Mouse (Mus musculus): ENCODE results near the gene Hyal1.

Gene Hyal1

DNA sequence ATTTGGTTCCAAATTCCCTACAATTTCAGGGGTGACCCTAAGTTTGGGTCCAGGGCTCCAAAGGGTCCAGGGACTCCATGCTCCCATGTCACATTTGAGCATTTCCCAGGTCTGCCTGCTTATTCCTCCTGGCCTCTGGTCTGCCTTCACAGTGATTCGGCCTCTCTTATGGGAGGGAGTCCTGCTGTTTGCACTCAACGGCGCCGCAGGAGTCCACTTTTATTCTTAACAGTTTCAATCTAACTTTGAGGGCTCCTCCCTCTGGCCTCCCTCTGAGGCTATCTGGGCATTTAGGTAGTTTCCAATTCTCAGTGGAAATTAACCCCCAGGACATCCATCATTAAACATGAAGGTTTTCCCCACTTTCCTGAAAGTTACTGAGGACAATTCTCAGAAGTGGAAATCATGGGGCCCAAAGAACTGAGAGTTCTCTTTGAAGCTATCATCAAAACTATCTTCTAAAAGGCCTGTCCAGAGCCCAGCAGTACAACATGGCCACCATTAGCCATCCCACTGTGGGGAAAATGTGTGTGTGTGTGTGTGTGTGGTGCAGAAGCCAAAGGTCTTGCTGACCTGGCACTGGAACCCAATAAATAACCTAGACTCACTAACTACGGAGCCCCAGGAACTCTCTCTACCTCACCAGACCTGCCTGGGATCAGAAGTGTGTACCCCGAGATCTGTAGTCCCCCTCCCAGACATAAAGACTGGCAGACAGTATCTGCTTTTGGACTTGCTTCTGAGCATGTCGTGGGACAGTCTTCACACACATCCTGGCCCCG is 17.7 kb downstream of the Hyal1 start:
- in situ Hi-C loops (cut with MboI), result no loop called here

DNA sequence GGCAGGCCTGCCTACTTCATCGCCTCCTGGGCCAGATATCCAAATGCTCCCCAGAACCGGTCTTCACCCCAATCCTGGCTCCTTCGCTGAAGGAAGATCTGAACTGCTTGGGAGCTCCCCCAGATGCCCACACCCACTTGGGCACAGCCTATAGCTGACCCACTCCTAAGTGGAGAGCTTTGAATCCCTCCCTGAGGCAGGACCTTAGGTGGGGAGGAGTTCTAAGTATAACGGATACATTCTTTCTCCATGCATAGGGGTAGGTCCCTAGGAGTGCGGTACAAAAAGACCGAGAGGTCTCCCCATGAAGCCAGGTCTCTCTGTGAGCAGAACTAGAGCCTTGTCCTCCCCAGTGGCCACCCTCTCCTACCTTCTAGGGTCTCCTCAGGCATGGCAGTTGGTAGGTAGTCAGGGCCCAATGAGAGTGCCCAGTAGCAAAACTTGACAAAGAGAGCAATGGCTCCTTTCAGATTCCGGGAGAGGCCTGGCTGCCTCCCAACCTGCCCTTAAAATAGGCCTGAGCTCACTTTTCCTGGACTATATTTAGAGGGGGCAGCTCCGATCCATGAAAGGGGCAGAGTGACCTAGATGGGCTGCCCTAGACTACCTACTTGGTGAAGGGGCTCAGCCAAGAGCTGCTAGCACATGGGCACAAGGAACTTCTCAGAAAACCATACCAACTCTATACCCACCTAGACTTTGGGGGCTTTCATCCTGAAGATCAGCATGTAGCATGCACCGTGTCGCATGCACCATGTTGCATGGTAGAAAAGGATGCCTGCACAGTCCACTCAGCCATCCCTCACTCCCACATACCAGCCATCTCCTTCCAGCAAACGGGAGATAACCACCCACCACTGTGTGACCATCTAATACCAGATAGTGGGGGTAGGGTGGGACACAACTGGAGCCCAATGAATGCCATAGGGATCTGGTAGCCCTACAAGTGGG is 20.2 kb downstream of the Hyal1 start:
- in situ Hi-C loops (cut with MboI), result no loop called here

DNA sequence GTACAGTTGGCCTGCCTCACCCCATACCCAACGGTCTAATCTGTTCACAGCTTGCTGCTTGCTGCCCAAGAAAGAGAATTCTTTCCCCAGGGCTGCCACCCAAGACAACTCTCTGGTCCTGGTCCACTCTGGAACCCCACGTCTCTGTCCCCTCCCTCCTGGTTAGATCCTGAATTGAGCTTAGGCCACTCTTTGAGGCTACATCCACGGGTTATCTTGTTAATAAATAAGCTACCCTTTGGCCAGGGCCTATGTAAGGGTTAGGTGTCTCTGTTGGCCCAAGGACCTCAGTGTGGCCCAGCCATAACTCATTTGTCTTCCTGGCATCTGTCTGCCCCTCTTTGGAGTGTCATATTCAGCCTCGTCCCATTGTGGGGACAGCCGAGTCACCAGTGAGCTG is 21.7 kb downstream of the Hyal1 start:
- in situ Hi-C loops (cut with MboI), result no loop called here

DNA sequence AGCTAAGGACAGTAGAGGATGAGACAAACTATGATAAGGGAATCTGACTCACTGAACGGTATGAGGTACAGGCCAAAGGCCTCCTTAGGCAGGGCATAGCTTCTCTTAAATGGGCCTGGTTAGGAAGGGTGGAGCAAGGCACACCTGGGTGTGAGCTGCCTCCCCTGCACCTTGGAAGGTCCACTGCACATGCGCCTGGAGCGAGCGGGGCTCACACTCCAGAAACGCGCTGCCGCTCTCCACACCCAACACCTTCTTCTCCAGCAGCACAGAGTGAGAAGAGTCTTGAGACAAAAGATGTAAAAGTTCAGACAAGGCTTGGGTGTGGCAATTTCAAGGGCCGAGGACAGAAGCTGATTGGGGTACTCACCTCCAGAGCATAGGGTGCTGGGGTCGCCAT is 22.7 kb downstream of the Hyal1 start:
- in situ Hi-C loops (cut with MboI), result no loop called here

DNA sequence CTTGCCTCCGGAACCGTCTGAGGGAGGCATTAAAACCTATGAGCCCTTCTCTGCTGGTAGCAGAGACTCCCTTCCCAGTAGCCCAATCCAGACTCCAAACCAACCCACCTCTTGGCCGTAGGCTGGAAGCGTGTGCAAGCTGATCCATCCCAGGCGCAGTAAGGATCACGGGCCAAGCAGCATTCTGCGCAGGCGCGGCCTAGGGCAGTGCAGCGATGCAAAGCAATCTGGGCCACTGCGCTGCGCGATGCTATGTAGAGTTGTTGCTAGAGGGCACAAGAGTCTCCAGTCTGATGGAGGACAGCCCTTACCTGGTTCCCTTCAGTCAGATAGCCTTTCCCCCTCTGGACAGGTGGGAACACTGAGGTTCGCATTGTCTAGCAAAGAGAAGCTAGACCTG is 23.1 kb downstream of the Hyal1 start:
- in situ Hi-C loops (cut with MboI), result no loop called here

DNA sequence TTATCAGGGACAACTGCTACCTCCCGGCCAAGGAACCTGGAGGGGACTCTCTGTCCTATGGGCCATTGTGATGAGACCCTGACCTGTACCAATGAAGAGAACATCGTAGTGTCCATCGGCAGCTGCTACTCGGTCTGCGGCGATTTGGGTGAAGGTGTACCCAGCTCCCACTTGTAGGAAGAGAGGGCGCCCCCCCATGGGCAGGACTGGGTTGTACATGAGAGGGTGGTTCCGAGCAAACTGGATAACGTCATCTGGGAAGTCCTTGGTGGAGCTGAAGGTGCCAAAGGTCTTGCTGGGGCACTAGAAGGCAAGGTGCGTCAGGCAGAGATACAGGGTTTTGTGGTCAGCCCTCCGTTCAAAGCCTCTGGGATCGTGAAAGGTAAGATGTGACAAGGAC is 24.0 kb downstream of the Hyal1 start:
- in situ Hi-C loops (cut with MboI), result no loop called here

DNA sequence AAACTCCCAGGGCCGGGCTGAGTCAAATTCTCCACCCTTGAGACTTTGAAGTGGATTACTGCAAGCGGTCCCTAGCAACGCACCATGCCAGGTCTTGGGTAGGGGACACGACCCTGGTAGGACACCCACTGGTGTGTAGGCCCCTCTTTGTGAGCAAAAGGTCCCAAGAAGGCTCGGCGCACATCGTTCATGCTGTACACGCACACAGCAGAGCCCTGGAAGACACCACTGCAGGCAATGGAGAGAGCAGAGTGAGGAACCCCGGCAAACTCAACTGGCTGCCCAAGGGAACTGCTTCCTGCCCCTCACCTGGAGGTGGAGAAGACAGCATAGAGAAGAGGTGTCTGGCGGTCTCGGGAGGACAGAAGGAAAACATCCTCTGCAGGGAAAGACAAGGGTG is 24.5 kb downstream of the Hyal1 start:
- in situ Hi-C loops (cut with MboI), result no loop called here

DNA sequence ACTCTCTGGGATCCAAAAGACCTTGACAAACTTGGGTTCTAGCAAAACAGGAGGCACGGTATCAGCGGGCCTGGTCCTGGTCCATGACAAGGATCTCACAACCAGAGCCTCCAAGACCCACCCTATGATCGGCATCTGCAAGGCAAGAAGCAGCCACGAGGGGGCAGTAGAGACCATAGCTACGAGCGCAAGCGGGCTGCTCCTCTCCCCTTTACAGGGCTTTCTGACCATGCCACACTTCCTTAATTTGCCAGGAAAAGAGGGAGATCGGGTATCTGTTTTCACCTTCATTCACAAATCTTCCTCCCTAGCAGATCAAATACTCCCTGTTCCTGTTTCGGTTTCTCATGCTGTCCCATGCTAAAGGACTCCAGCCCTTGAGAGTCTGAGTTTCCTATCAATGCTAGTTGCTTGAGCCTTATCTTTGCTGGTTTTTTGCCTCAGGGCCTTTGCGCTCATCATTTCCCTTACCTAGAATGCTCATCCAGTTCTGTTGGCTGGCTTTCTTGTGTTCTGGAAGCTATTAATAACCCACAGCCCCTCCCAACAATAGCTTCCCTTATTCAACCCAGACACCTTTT is 25.4 kb downstream of the Hyal1 start:
- in situ Hi-C loops (cut with MboI), result no loop called here

DNA sequence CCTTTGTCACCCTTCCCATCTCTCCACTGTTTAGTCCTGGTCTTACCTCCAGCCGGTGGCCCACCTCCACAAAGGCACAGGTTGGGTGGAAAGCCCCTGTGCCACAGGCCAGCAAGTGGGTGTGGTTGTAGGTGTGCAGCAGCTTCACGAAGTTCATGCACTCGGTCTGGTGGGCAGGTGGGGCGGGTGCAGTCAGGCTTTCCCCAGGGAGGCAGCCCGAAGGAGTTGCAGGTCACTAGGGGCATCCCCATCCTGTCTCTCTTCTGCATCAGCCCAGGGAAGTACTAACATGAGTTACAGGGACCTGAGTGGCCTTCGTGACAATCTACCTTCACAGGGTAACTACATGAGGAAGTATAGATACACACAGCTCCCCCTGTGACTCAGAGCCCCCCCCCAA is 26.5 kb downstream of the Hyal1 start:
- in situ Hi-C loops (cut with MboI), result no loop called here

DNA sequence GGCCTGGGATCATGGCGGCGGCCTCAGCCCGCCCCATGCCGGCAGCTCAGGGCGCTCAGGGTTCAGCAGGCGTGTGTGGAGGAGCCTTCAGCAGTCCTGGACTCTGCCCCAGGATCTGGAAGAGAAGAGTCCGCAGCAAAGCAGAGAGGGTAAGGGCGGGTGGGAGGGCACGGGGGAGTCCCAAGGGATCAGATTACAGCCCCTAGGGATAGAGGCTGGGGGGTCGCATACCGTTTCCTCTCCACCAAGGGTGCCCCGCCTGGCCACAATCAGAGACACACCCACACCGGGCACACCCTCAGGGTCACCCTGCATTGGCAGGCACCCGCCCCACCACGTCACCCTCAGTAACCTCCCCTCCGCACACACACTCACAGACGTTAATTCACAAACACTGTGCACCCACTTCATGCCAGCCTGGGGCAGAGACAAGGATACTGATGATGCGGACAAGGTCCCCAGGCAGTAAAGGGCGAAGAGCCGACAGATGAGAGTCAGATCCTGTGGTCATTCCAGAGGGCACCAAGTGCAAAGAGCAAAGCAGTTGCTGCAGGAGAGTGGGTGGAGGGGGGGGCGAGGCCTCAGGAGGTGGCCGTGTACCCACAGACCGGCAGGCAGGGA is 28.4 kb downstream of the Hyal1 start:
- in situ Hi-C loops (cut with MboI), result no loop called here

DNA sequence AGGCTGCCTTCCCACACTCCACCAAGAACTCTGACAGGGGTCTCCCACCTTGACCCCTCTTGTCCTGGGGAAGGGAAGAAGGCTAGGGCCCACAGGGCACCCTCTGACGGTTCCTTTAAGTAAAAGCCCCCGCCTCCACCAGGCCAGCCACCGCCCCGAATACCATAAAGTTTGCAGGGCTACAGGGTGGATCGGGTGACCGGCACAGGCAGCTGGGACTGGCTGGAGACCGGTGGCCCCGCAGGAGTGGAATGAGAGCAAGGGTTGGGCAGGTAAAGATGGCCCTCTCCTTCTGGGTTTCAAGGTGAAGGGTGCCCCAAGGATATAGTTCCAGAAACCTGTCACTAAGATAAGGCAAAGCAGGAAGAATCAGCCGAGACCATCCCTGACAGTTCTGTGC is 29.9 kb downstream of the Hyal1 start:
- in situ Hi-C loops (cut with MboI), result no loop called here

DNA sequence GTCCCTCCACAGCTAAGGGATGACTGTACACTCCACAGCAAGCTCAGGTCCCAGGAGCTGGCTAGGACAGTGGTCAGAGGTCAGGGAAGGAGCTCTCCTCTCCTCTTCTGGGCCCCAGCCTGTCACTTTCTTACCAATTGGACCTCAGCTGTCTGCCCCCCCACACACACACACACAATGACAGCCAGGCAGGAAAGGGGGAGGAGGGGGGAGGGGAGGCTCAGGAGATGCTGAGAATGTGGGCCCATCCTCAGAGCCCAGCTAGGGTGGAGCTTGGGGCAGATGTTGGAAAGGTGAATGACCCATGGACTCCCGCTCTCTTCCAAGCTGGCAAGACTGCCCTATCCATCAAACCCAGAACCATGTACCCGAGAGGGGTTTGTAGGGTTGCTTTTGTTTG is 30.3 kb downstream of the Hyal1 start:
- in situ Hi-C loops (cut with MboI), result no loop called here

DNA sequence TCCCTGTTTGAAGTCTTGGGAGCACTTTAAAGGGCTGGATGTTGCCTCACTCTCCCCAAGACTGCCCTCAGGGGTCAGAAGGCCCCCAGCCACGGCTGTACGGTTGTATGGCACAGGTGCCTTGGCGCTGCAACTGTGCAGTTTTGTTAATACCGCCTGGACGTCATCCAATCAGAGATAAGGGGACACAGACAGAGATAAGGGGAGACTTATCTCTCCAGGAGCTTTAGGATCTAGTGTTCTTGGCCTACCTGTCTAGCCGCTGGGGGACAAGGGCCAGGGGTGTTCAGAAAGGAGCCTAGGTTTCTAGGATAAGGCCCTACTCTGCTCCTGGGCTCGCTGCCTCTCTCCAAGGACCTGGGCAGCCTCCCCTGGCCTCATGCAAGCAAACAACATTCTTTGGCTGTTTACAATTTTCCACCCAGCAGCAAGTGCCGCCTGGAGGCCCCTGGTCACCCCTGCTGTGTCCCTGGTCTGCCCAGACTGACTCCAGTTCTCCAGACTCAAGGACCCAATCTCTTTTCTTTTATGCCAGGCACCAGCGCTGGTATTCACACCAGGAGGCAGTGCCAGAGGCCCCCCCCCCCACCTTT is 31.0 kb downstream of the Hyal1 start:
- in situ Hi-C loops (cut with MboI), result no loop called here

DNA sequence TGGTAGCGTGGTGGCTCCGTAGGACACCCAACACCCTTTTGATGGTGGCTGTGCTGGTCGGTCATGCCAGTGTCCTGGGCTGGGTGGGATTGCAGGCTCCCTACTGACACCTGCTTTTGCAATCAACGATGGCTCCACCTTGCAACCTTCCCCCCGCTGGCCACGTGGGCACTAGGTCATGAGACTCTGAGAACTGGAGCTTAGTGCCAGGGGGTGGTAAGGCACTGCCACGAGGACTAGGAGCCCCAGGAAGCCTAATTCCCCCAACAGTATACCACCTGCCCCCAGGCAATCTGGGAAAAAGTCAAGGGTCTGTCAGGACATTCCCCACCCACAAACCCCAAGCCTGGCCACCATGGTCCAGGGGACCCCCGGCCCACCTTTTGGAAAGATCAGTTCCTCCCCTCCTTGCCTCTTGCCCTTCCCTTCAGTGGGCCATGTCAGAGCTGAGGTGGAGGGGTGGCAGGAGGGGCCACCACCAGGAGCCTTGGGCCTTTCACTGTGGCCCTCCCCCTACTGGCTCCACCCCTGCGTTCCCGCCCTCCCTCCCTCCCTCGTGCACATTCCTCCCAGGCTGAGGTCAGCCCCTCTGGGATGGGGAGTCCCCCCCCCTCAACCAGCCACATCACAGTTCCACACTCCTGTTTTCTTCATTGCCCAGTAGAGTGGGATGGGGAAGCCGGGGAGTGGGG is 32.2 kb downstream of the Hyal1 start, which contains the start of gene Sema3b:
Gene Sema3b (minus strand): TSS at position 489 of the 692 bp plus-strand sequence.
- in situ Hi-C loops (cut with MboI), result no loop called here

DNA sequence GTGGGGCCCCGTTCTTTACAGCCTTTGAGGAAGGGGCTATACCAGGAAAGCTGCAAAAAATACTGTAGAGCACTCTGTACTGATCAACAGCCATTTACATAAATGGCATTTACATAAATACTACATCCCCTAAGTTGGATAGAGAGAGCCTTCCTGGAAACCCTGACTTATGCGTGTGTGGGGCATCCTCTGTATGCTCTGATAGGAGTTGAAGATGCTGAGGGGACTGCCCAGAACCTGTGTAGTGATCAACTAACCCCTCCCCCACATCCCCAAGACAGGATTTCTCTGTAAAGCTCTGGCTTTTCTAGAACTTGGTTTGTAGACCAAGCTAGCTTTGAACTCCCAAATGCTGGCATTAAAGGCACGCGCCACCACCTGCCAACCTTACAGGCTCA is 32.7 kb downstream of the Hyal1 start:
- in situ Hi-C loops (cut with MboI), result no loop called here

DNA sequence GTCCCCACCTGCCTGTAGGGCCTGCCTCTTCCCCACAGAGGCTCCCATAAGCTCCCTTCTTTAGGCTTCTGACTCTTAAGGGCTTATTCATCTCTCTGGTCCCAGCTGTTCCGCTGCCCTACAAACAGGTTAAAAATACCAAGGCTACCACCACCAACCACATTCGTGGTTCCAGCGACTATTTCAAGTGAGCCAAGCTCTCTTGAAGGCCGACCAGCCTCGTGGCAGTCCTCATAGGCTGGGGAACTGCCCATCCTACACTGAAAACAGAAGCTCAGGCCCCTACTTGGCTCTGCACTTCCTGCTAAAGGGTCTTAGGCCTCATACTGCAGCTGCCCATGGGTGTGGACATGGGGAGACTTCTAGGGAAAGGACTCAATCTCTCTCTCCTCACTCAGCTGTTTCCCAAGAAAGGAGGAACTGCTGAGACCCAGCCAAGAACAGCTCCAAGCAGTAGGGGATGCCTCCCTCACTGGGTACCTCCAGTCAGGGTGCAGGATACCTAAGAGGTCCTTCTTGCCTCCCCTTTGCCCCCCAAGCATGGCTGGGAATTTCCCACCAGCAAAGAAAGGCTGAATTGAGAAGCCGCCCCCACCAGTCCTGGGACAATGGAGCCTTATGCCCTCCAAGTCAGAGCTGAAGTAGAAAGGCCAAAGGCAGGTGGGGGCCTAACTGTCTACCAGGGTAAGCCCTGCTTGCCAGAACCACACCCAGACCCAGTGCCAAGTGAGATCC is 34.9 kb downstream of the Hyal1 start:
- in situ Hi-C loops (cut with MboI), result no loop called here

DNA sequence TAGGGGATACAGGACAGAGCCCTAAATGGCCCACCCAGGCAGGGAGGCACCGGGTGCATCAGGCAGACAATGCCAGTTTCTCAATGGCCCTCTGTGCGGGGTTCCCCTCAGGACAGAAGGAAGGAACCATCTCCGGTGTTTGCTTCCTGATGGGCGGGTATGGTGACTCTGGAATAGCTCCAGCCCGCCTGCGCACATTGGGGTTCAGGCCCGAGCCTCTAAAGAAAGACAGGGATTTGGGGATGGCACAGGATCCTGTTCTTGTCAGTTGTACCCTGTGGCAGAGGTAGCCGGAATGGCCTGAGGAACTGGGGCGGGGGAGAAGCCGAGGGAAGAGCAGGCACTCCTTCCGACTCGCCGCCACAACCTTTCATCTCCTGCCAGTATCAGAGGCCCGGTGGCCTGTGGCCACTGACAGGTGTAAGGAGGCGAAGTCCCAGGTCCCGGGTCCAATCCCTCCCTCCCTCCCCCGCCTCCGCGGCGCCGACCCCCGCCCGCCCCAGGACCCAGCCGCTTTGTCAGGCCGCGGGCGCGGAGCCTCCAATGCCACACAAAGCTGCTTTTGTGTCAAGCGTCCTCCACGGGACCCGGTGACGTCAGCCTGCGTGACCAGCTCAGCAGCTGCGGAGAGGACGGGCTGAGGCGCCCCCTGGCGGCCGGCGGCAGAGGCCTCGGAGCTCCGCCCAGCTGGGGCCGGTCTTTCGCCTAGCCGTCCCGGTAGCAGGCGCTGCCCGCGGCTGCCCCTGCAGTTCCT is 35.6 kb downstream of the Hyal1 start:
- in situ Hi-C loops (cut with MboI), result no loop called here

DNA sequence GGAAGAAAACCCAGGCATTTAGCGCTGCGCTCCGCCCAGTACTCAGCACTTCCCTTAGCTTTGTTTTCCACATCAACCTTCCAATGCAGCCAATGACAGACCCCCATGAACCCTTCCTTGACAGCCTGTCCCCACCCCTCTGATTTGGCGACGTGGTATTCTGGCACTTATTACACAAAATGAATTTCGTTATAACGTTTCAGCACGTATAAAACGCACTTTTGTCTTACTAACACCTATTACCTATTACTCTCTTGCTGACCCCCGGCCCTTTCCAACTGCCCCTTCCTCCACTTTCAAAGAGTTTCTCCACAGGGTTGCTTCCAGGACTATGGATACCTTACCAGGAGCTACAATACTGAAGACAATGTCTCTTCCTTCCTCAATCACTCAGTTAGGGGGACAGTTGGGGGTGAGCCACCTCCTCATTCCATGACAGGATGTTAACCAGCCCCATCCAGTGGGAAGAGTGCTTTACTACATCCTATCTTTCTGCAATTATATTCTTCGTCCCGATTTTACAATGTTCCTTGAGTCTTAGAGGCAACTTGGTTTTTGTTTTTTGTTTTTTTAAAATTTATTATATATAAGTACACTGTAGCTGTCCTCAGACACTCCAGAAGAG is 36.3 kb downstream of the Hyal1 start:
- in situ Hi-C loops (cut with MboI), result no loop called here

DNA sequence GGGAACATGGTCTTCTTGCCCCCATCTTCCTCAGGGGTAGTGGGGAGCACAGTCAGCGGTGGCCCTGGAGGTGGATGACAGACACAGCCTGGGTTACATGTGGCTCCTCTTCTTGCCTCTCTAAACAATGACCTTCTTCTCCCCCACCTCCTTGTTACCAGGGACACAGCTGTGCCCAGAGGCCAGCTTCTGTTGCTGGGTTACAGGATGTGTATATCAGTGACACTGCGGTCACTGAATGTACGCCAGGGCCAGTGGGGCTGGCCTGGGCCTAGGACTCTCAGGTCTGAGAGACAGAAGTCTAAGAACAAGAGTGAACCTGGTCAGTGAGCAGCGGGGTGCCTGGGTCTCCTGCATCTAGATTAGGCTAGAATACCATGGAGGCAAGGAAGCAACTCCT is 38.3 kb downstream of the Hyal1 start:
- in situ Hi-C loops (cut with MboI), result no loop called here
